Mouse (Mus musculus): ENCODE data around the gene Ano8.
A peak's percentile ranks its signal among the peaks of the same experiment; 100 is the strongest.

The Ano8 gene

DNA sequence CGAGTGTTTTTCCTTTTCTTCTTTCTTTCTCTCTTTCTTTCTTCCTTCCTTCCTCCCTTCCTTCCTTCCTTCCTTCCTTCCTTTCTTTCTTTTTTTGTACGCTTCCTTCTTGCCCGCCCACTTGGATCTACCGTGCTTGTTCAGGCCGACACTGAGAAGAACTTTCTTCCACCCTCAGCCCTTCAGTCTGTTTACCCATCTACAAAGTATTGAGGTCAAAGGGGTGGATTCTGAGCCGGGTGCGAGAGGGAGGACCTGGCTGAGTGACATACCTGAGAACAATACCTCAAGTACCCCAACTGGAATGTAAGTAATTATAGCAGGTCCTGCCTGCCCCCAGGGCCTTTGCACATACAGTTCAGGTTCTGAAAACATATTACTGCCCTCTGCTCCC lies 370 bp upstream of the Ano8 start:
- H3K27me3 ChIP-seq (ENCODE audit: control insufficient read depth, insufficient read depth, low read length, poor library complexity, severe bottlenecking): no peaks in the 10 kb centered on the region
- no peak for DNase-seq (ENCODE audit: low read depth, low spot score)

DNA sequence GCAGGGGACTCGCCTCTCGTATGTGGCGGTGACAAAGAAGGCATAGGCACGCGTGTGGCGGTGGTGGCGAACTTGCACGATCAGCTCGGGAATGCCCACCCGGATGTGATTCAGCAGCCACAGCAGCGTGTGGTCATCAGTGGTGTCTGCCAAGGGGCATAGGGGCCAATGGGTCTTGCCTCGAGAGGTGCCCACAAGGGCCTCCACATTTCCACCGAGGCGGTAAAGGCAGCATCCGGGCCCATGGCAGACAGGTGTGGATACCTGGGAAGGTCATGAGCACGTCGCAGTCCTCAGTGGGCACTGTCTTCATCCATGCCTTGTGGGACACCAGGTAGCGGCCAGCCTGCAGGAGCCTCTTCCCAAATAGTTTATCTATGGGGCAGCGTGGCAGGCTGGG lies 1.0 kb downstream of the Ano8 start:
- DNase-seq (ENCODE audit: low read depth, low spot score): no peak
- H3K36me3 ChIP-seq (ENCODE audit: control insufficient read depth, insufficient read depth, low read length, poor library complexity, severe bottlenecking): no peaks in the 10 kb centered on the region
- no peaks in the 10 kb centered on the region for H3K27me3 ChIP-seq (ENCODE audit: control insufficient read depth, insufficient read depth, low read length, poor library complexity, severe bottlenecking)

More for the DNA sequence above, 370 bp upstream of the Ano8 start:
- H3K36me3 ChIP-seq (ENCODE audit: control insufficient read depth, insufficient read depth, low read length, poor library complexity, severe bottlenecking): no peaks in the 10 kb centered on the region

DNA sequence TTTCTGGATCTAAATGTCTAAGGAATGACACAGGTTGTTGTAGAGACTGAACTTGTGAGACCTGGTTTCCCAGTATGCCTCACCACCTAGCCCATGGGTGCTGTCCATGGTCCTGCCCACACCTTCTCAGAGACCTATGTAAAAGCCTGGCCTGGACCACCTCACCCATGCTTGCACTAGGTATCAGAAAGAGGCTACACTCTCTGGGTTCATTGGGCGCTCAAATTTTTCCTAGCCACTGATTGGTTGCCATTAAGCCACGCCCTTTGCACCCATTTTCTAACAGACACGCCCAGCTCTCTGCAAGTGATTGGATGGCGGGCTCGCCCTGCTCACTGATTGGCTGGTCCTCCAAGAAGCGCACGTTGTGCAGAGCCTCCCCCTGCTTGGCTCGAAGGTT lies 1.8 kb downstream of the Ano8 start:
- DNase-seq (ENCODE audit: low read depth, low spot score): peak; percentile 75
- Histone ChIP-seq H3K27me3 (ENCODE audit: control insufficient read depth, insufficient read depth, low read length, poor library complexity, severe bottlenecking) (no peaks in the 10 kb centered on the region), H3K36me3 (ENCODE audit: control insufficient read depth, insufficient read depth, low read length, poor library complexity, severe bottlenecking) (no peaks in the 10 kb centered on the region)

- H3K36me3 ChIP-seq (ENCODE audit: control insufficient read depth, insufficient read depth, low read length, poor library complexity, severe bottlenecking): no peaks in the 10 kb centered on the region; the same call in 1 of the 2 replicates
- DNase-seq (ENCODE audit: low read depth, low spot score): no peak
- no peaks in the 10 kb centered on the region for H3K27me3 ChIP-seq (ENCODE audit: control insufficient read depth, insufficient read depth, low read length, poor library complexity, severe bottlenecking)
These were observed 6.8 kb downstream of the Ano8 start for GRCm38 (mm10) chr8:71478943-71479342.

DNA sequence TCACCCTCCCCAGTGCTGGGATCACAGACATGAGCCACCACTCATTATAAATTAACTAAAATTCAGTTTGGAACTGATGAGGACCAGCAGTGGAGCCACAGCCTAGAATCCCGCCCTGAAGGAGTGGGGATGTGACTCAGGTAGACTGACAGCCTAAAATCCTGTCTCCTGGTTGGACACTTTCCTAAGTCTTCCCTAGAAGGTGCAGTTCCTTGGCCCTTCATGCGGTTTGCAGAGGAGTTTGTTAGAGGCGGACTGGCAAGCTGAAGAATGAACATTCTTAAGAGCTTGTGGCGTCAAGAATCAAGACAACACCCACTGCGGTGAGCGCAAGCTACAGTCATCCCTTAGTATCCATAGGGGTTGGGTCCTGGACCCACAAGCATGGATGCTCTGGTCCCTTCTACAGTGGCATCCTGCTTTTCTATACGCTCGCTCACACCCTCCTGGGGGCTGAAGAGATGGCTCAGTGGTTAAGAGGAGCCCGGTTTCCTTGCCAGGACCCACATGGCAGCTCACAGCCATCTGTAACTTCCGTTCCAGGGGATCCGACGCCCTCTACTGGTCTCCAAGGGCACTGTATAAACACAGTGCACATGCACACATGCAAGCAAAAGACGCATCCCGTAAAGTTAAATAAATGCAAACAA lies 8.4 kb downstream of the Ano8 start:
- no peaks in the 10 kb centered on the region for H3K27me3 ChIP-seq (ENCODE audit: control insufficient read depth, insufficient read depth, low read length, poor library complexity, severe bottlenecking)
- DNase-seq (ENCODE audit: low read depth, low spot score): peak; percentile 57
- no peaks in the 10 kb centered on the region; the same call in 1 of the 2 replicates for H3K36me3 ChIP-seq (ENCODE audit: control insufficient read depth, insufficient read depth, low read length, poor library complexity, severe bottlenecking)

DNA sequence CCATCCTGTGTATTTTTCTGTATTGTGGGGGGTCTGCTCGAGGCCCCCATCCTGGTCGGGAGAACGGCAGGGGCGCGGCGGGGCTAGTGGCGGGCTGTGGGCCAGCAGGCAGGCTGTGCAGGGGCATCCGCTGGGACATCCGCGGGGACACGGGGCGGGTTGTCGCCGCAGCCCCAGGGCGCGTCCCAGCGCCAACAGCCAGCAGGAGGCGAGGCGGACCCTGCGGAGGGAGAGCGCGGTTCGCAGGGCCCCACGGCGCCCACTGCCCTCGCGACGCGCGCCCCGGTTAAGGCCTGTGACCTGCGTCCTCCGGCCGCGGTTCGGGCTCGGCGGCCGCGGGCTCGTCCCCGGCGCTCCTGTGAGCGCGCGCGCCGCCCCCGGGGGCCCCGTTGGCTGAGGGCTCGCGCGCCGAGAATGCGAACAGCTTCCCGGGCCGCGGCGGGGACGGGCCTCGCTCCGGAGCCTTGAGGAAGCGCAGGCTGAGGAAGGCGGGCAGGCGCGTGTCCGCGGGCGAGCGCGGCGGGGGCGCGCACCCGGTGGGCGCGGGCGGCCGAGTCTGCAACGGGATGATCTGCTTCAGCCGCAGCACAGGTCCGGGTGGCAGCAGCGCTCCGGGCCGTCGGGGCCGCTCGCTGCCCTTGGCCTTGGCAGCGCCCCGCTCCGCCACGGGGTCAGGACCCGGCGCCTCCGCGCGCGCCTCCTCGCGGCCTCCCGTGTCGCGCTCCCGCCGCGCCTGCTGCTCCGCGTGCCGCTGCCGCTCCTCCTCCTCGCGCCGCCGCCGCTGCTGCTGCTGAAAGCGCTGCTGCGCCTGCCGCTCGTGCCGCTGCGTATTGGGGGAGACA lies 9.4 kb downstream of the Ano8 start:
- Histone ChIP-seq H3K27me3 (ENCODE audit: control insufficient read depth, insufficient read depth, low read length, poor library complexity, severe bottlenecking) (no peaks in the 10 kb centered on the region), H3K36me3 (ENCODE audit: control insufficient read depth, insufficient read depth, low read length, poor library complexity, severe bottlenecking) (no peaks in the 10 kb centered on the region; the same call in 1 of the 2 replicates)
- peak; percentile 68 for DNase-seq (ENCODE audit: low read depth, low spot score)

DNA sequence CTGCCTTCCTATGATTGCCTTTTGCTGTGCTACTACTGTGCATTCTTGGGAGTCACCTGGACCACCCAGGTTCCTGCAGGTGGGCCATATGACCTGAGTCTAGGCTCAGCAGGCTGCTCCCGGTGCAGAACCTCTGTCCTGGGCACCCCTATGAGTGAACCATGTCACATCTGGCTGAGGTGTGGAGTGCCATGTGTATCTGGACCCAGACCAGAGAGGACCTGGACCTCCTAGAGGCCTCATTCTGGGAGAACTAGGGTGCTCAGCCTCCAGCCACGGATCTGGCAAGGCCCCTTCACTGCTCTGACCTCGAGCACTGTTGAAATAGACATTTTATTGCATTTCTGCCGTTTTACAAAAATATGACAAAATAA lies 10.1 kb downstream of the Ano8 start:
- H3K27me3 ChIP-seq (ENCODE audit: control insufficient read depth, insufficient read depth, low read length, poor library complexity, severe bottlenecking): no peaks in the 10 kb centered on the region
- no peak for DNase-seq (ENCODE audit: low read depth, low spot score)
- H3K36me3 ChIP-seq (ENCODE audit: control insufficient read depth, insufficient read depth, low read length, poor library complexity, severe bottlenecking): no peaks in the 10 kb centered on the region; the same call in 1 of the 2 replicates

DNA sequence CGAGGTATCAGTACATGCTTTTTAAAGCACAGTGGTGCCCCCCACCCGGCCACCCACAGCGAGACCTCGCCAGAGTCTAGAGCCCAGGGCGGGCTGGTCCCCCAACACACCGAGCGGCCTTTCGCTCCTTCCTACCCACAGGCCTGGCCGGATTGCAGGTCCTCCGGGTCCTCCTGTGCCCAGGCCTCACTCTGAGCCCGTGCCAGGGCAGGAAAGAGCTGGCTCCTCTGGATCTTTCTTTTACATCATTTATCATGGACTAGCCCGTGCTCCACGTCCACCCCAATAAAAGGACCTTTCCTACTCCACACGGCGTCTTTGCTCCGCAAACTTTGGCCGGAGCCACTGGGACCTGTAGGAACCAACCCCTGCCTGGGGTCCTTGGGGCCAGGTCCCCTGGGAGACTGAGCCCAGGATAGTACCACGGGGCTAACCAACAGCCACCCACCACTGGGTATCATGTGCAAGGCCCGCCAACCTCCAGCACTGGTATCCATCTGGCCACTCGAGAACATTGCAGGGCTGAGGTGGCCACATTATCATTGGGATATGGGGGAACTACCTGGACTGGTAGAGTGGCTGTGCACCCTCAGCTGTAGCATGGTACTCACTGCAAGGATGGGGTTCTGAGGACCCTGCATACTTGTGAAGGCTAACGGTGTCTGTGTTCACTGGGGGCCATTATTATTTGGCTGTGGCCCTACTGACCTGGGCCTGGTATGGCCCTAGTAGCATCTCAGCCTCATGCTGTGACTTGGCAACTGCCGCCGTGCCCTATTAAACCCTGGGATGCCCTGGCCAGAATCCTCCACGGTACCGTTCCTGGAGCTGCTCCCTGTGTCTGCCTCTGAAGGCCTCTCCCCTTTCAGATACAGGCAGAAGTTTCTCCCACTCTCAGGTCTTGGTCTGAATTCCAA lies 10.7 kb downstream of the Ano8 start:
- no peak for DNase-seq (ENCODE audit: low read depth, low spot score)
- H3K36me3 ChIP-seq (ENCODE audit: control insufficient read depth, insufficient read depth, low read length, poor library complexity, severe bottlenecking): no peaks in the 10 kb centered on the region; the same call in 1 of the 2 replicates

DNA sequence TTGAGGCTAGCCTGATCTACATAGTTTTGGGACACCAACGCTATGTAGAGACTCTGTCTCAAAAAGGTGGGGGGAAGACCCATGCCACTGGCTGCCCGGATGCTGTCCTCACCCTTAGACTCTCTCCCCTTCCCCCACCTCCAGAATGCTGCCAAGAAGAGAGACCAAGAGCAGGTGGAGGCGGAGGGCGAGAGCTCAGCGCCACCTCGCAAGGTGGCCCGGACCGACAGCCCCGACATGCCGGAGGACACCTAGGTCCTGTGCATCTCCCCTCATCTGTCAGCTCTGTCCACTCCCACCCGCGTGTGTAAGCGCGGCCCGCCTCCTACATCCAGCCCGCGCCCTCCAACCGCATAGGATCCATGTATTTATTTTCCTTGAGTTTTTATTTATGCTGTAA lies 11.4 kb downstream of the Ano8 start:
- Histone ChIP-seq H3K36me3 (ENCODE audit: control insufficient read depth, insufficient read depth, low read length, poor library complexity, severe bottlenecking) (no peaks in the 10 kb centered on the region; the same call in 1 of the 2 replicates), H3K27me3 (ENCODE audit: control insufficient read depth, insufficient read depth, low read length, poor library complexity, severe bottlenecking) (no peaks in the 10 kb centered on the region)
- DNase-seq (ENCODE audit: low read depth, low spot score): no peak

More for the DNA sequence above, 10.7 kb downstream of the Ano8 start:
- no peaks in the 10 kb centered on the region for H3K27me3 ChIP-seq (ENCODE audit: control insufficient read depth, insufficient read depth, low read length, poor library complexity, severe bottlenecking)

- peak; percentile 36 for DNase-seq (ENCODE audit: low read depth, low spot score)
- H3K36me3 ChIP-seq (ENCODE audit: control insufficient read depth, insufficient read depth, low read length, poor library complexity, severe bottlenecking): no peaks in the 10 kb centered on the region; the same call in 1 of the 2 replicates
- H3K27me3 ChIP-seq (ENCODE audit: control insufficient read depth, insufficient read depth, low read length, poor library complexity, severe bottlenecking): no peaks in the 10 kb centered on the region
These were observed 13.0 kb downstream of the Ano8 start for GRCm38 (mm10) chr8:71472601-71473386.

GRCm38 (mm10) chr8:71471861-71472260 lies 13.9 kb downstream of the Ano8 start:
- H3K36me3 ChIP-seq (ENCODE audit: control insufficient read depth, insufficient read depth, low read length, poor library complexity, severe bottlenecking): no peaks in the 10 kb centered on the region; the same call in 1 of the 2 replicates
- H3K27me3 ChIP-seq (ENCODE audit: control insufficient read depth, insufficient read depth, low read length, poor library complexity, severe bottlenecking): no peaks in the 10 kb centered on the region
- no peak for DNase-seq (ENCODE audit: low read depth, low spot score)

DNA sequence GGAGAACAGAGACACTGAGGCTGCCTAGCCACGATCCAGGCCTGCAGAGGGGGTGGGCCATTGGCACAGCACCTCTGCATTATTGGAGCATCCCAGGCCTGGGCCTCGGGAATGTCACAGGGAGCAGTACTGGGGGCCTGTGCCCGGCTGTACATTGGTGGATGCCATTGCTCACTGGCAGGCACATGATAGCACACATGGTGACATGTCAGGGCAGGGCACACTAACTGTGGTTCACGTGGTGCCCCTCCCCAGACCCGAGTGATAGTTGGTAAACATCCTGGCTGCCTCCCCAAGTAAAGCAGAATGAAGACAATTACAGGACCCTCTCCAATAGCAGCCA lies 14.9 kb downstream of the Ano8 start:
- DNase-seq (ENCODE audit: low read depth, low spot score): no peak
- H3K27me3 ChIP-seq (ENCODE audit: control insufficient read depth, insufficient read depth, low read length, poor library complexity, severe bottlenecking): no peaks in the 10 kb centered on the region
- H3K36me3 ChIP-seq (ENCODE audit: control insufficient read depth, insufficient read depth, low read length, poor library complexity, severe bottlenecking): no peaks in the 10 kb centered on the region; the same call in none of the 2 replicates

GRCm38 (mm10) chr8:71470146-71470912 lies 15.4 kb downstream of the Ano8 start:
- no peaks in the 10 kb centered on the region; the same call in none of the 2 replicates for H3K36me3 ChIP-seq (ENCODE audit: control insufficient read depth, insufficient read depth, low read length, poor library complexity, severe bottlenecking)
- no peaks in the 10 kb centered on the region for H3K27me3 ChIP-seq (ENCODE audit: control insufficient read depth, insufficient read depth, low read length, poor library complexity, severe bottlenecking)
- no peak for DNase-seq (ENCODE audit: low read depth, low spot score)
